Mouse (Mus musculus) myocyte (in vitro differentiated cells): ENCODE measurements around the gene Cdh6. TPM values are rescaled to one million over a fixed set of nuclear protein-coding genes. Genes with fewer than 3 reads are reported as not detected.

ENCODE experiments used
- H3K27me3 ChIP-seq: one replicate; pipeline ENCODE4 v1.6.1; 2011; ENCODE audit not compliant: control insufficient read depth, insufficient read depth, insufficient read length
- H3K36me3 ChIP-seq: one replicate; pipeline ENCODE4 v1.6.1; 2011; ENCODE audit not compliant: control insufficient read depth, insufficient read depth
- H3K4me2 ChIP-seq: one replicate; pipeline ENCODE4 v1.6.1; 2011; ENCODE audit warnings: low read depth, control low read depth
- H3K4me3 ChIP-seq: one replicate; pipeline ENCODE4 v1.5.1; 2011; ENCODE audit warnings: mild to moderate bottlenecking, control low read depth, moderate library complexity
- H3K79me2 ChIP-seq: one replicate; pipeline ENCODE4 v1.6.1; 2011; ENCODE audit not compliant: control insufficient read depth, insufficient read depth
- H3ac ChIP-seq: one replicate; pipeline ENCODE4 v1.6.1; 2011; ENCODE audit not compliant: control insufficient read depth, insufficient read length
- CEBPB ChIP-seq: IDR thresholded peaks from 2 replicates; pipeline ENCODE4 v1.6.1; 2011; ENCODE audit warnings: mild to moderate bottlenecking, moderate library complexity; ENCODE audit not compliant: poor library complexity, insufficient read depth, severe bottlenecking
- E2F4 ChIP-seq: IDR thresholded peaks from one replicate; pipeline ENCODE4 v1.6.1; 2011; ENCODE audit warnings: mild to moderate bottlenecking, control low read depth, moderate library complexity; ENCODE audit not compliant: insufficient read depth
- MAX ChIP-seq: IDR thresholded peaks from one replicate; pipeline ENCODE4 v1.6.1; 2011; ENCODE audit warnings: low read depth, mild to moderate bottlenecking, control low read depth
- MYOD1 ChIP-seq, 3 experiments: IDR thresholded peaks; one replicate each; pipeline ENCODE4 v1.6.1; 2011; ENCODE audit warnings: control low read depth in 2 of 3, low read depth in 2 of 3, mild to moderate bottlenecking in 2 of 3, moderate library complexity in 1 of 3; ENCODE audit not compliant: insufficient read length in 2 of 3, control insufficient read depth in 1 of 3
- MYOG ChIP-seq, 3 experiments: IDR thresholded peaks; one replicate each; pipeline ENCODE4 v1.6.1; 2011; ENCODE audit warnings: control low read depth in 2 of 3, low read depth in 2 of 3, mild to moderate bottlenecking in 2 of 3; ENCODE audit not compliant: insufficient read length in 2 of 3, control insufficient read depth in 1 of 3, insufficient read depth in 1 of 3
- POLR2A ChIP-seq: IDR thresholded peaks from one replicate; pipeline ENCODE4 v1.6.1; 2011; ENCODE audit warnings: low read depth, mild to moderate bottlenecking, control low read depth, moderate library complexity; ENCODE audit not compliant: insufficient read length
- POLR2AphosphoS2 ChIP-seq: IDR thresholded peaks from one replicate; pipeline ENCODE4 v1.6.1; 2011; ENCODE audit warnings: low read depth, control low read depth; ENCODE audit not compliant: insufficient read length
- REST ChIP-seq: IDR thresholded peaks from one replicate; pipeline ENCODE4 v1.6.1; 2011; ENCODE audit warnings: mild to moderate bottlenecking, control low read depth, moderate library complexity; ENCODE audit not compliant: insufficient read depth, insufficient read length
- SRF ChIP-seq: IDR thresholded peaks from one replicate; pipeline ENCODE4 v1.6.1; 2011; ENCODE audit warnings: low read depth; ENCODE audit not compliant: control insufficient read depth, insufficient read length
- TCF12 ChIP-seq: IDR thresholded peaks from one replicate; pipeline ENCODE4 v1.6.1; 2011; ENCODE audit warnings: mild to moderate bottlenecking, control low read depth; ENCODE audit not compliant: poor library complexity, insufficient read depth, severe bottlenecking
- TCF3 ChIP-seq: IDR thresholded peaks from one replicate; pipeline ENCODE4 v1.6.1; 2011; ENCODE audit warnings: low read depth, control low read depth; ENCODE audit not compliant: insufficient read length
- USF1 ChIP-seq: IDR thresholded peaks from one replicate; pipeline ENCODE4 v1.6.1; 2011; ENCODE audit warnings: low read depth, mild to moderate bottlenecking, control low read depth, moderate library complexity
- polyA plus RNA-seq: library from polyadenylated mRNA; unstranded; fragments of >200 nt; fragmentation: generic; extraction: Trizol; gene quantifications from one replicate; pipeline ENCODE4 v1.2.1, GENCODE M21; 2012; ENCODE audit warnings: missing spikeins

The Cdh6 gene
- polyA plus RNA-seq, 1 experiment: 0.02 TPM

DNA sequence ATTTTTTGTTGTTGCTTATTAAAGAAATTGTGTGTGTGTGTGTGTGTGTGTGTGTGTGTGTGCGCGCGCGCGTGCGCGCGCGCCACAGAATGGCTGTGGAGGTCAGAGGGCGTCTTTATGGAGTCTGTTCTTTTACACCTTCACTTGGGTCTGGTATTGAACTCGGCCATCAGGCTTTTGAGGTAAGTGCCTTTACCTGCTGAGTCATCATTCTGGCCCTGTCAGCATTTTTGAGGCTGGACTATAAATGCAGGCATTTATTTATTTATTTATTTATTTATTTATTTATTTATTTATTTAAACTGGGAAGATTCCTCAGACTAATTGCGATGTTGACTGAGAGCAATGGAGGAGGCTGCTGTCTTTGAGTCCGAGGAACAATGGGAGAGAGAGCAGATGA is 109.8 kb downstream of the Cdh6 start:
- Histone ChIP-seq H3K4me2 (no peak overlapping the region), H3K27me3 (no peaks in the 10 kb centered on the region), H3K79me2 (no peaks in the 10 kb centered on the region), H3K4me3 (no peak overlapping the region), H3K36me3 (no peaks in the 10 kb centered on the region), H3ac (no peak overlapping the region)
- no peak for TF ChIP-seq POLR2AphosphoS2
- TF ChIP-seq USF1: no peak
- no peak for TF ChIP-seq MAX

DNA sequence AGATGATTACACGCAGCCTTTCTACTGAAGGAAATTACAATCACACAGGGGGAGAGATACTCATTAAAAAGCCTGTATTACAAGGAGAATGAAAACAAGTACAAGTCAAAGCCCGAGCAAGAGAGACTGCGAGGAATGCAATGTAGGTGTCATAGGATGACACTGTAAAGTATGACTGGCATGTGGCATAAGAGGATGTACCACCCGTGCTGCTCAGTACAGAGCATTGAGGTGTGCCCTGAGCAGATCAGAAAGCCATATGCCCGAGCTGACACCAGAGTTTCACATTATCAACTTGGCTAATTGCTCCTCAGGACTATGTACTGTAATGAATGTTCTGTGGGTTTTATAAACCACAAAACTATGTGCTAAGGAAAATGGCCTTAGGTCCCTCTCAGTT is 115.7 kb downstream of the Cdh6 start:
- H3K27me3 ChIP-seq: no peaks in the 10 kb centered on the region
- H3K4me3 ChIP-seq: no peak overlapping the region

DNA sequence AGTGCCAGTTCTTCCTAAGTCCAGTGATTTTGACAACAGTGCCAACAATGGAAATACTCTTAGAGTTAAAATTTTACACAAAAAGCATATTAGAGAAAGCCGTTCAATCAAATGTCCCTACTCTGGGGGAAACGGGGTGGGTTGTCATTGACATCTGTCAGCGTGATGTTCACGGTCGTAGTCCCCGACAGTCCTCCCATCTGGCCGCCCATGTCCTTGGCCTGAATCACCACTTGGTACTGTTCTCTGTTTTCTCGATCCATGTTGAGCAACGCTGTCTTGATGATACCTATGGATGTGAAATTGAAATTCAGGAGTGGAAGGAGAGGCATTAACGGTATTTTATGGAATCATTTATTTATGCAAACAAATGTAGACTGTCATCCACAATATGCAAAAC is 116.2 kb downstream of the Cdh6 start:
- Histone ChIP-seq H3K27me3 (no peaks in the 10 kb centered on the region), H3ac (no peak overlapping the region), H3K79me2 (no peaks in the 10 kb centered on the region), H3K4me3 (no peak overlapping the region), H3K36me3 (no peaks in the 10 kb centered on the region), H3K4me2 (no peak overlapping the region)
- TF ChIP-seq TCF3 (no peak), E2F4 (no peak), SRF (no peak)

More for the DNA sequence above, 115.7 kb downstream of the Cdh6 start:
- no peak overlapping the region for H3K4me2 ChIP-seq
- H3K79me2 ChIP-seq: no peaks in the 10 kb centered on the region
- TF ChIP-seq MAX (no peak), MYOD1 (IDR thresholded peaks at IDR 0.05; ENCODE audit: control insufficient read depth in 1 of 3, insufficient read length in 2 of 3, low read depth in 2 of 3) (no peak), TCF12 (no peak), TCF3 (no peak), SRF (no peak), POLR2AphosphoS2 (no peak), CEBPB (no peak), REST (no peak), USF1 (no peak), E2F4 (no peak), MYOG (IDR thresholded peaks at IDR 0.05; ENCODE audit: control insufficient read depth in 1 of 3, insufficient read depth in 1 of 3, insufficient read length in 2 of 3, low read depth in 2 of 3) (no peak), POLR2A (no peak)
- H3K36me3 ChIP-seq: no peaks in the 10 kb centered on the region
- H3ac ChIP-seq: no peak overlapping the region

DNA sequence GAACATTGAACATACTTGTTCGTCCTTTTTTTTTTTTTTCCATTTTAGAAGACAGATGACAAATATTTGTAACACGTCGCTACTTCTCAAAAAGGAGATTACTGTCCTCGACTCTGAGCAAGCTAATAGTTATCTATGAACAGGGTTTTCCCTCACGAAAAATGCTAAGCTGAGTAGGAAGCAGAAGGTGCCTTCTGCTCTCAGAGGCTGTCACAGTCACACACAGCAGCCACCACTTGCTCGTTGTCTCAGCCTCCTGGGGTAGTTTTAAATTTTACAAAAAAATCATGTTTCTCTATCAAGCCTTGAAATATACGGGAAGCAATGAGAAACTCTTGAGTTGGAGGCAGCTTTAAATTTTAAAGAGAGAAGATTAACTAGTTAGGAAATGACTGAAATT is 125.6 kb downstream of the Cdh6 start:
- Histone ChIP-seq H3K36me3 (no peaks in the 10 kb centered on the region), H3ac (no peak overlapping the region), H3K79me2 (no peaks in the 10 kb centered on the region), H3K4me2 (no peak overlapping the region), H3K4me3 (no peak overlapping the region), H3K27me3 (no peaks in the 10 kb centered on the region)
- TF ChIP-seq POLR2A (no peak), SRF (no peak), POLR2AphosphoS2 (no peak), MYOG (IDR thresholded peaks at IDR 0.05; ENCODE audit: control insufficient read depth in 1 of 3, insufficient read depth in 1 of 3, insufficient read length in 2 of 3, low read depth in 2 of 3) (no peak), TCF12 (no peak), MYOD1 (IDR thresholded peaks at IDR 0.05; ENCODE audit: control insufficient read depth in 1 of 3, insufficient read length in 2 of 3, low read depth in 2 of 3) (no peak), USF1 (no peak), MAX (no peak), E2F4 (no peak), TCF3 (no peak), REST (no peak), CEBPB (no peak)

DNA sequence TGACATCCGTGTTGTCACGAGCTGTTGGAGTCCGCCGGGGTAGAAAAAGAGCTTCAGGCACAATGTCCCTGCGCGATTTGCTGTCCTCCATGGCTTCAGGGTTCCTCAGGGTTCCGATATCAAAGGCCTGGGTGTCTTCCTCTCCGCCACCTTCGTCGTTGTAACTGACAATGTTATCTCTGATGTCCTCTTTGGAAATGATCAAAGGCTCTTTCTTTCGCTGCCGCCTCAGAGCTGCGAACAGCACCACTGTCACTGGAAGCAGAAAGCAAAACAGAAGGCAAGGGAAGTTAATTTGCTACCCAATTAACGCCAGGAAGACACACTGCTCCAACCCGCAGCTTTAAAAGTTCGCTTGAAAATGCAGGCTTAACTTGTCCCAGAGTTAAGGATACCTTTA is 139.0 kb downstream of the Cdh6 start:
- TF ChIP-seq MYOG (IDR thresholded peaks at IDR 0.05; ENCODE audit: control insufficient read depth in 1 of 3, insufficient read depth in 1 of 3, insufficient read length in 2 of 3, low read depth in 2 of 3) (no peak), REST (no peak), POLR2A (no peak), E2F4 (no peak), USF1 (no peak), TCF12 (no peak), MAX (no peak), POLR2AphosphoS2 (no peak), SRF (no peak), CEBPB (no peak), TCF3 (no peak), MYOD1 (IDR thresholded peaks at IDR 0.05; ENCODE audit: control insufficient read depth in 1 of 3, insufficient read length in 2 of 3, low read depth in 2 of 3) (no peak)
- Histone ChIP-seq H3K4me2 (no peak overlapping the region), H3K4me3 (no peak overlapping the region), H3K27me3 (no peaks in the 10 kb centered on the region), H3K79me2 (no peaks in the 10 kb centered on the region), H3ac (no peak overlapping the region), H3K36me3 (no peaks in the 10 kb centered on the region)
